Comparison of ENCODE assay signal across 23 mouse cellular contexts in the genomic region with DNA sequence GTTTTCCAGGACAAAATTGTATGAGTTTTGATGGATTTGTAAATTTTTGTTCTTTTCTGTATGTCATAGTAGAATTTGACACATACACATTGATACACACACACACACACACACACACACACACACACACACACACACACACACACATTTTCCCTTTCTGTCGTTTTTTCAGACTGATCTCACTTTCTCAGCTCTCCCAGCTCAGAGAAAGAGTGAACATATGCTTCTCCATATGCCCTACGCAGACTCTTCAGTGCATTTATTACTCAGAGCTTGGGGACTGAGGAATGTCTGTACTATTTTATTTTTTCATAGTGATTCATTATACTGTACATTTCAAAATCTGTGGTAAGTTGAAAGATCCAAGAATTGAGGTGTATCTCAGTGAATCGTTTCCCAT.
DNase-seq lines count a peak whose midpoint lies in the region; ATAC-seq lines count a peak whose summit lies in the region.
"Had no signal": no experiment of that assay in that cellular context is flagged by ENCODE, and none has a peak within 500 bp of the region (broad histone marks: within the 10 kb centered on the region; RNA-seq: fewer than 3 reads in every experiment).

No protein-coding gene starts in this region.

- no peak overlapping the region for H3K4me2 ChIP-seq in forebrain, embryonic 16.5 days (ENCODE audit: low read length)
- H3K4me2 ChIP-seq: hindbrain, embryonic 15.5 days; limb, embryonic 15.5 days had no signal

- H3K27me3 ChIP-seq in forebrain, embryonic 16.5 days (replicated peaks; ENCODE audit: control insufficient read depth, insufficient read depth, low read length): no peaks in the 10 kb centered on the region
- H3K27me3 ChIP-seq: hindbrain, embryonic 15.5 days; limb, embryonic 15.5 days; megakaryocyte, embryonic 14.5 days had no signal

- H3K9me3 ChIP-seq in forebrain, embryonic 16.5 days (ENCODE audit: control insufficient read depth, low read length): no peaks in the 10 kb centered on the region
- H3K9me3 ChIP-seq: heart, embryonic 10.5 days; hindbrain, embryonic 15.5 days; limb, embryonic 15.5 days; megakaryocyte, embryonic 14.5 days had no signal

- peak; percentile 98 for ATAC-seq in forebrain, embryonic 16.5 days
- ATAC-seq: intestine, postnatal 0 days; midbrain, embryonic 16.5 days had no signal

- H3K9ac ChIP-seq in forebrain, embryonic 16.5 days (replicated peaks; ENCODE audit: low read depth, low read length): no peak overlapping the region
- H3K9ac ChIP-seq: hindbrain, embryonic 15.5 days; limb, embryonic 15.5 days had no signal

- WGBS in forebrain, embryonic 16.5 days: 59% methylated on average over 3 of the region's 3 CpGs

- no peak overlapping the region for H3K27ac ChIP-seq in forebrain, embryonic 16.5 days (ENCODE audit: low read length)
- H3K27ac ChIP-seq: heart, embryonic 10.5 days; hindbrain, embryonic 15.5 days; kidney, postnatal 0 days; left cerebral cortex, adult 2 months; limb, embryonic 15.5 days had no signal

- DNase-seq in layer of hippocampus, adult 11-12 months (ENCODE audit: low spot score): peak; percentile 35
- no peak for DNase-seq in layer of hippocampus, postnatal 25 days (ENCODE audit: extremely low spot score in 1 of 2, low spot score in 1 of 2)
- peak; percentile 30 to 51 for DNase-seq in left cerebral cortex, adult 9 months (ENCODE audit: low spot score in 2 of 2)
- DNase-seq in right cerebral cortex, postnatal 36 days (ENCODE audit: low spot score in 2 of 2): peak; percentile 30 to 49
- DNase-seq in heart, adult 18-20 months: no peak
- no peak for DNase-seq in natural killer cell, adult 2 months (ENCODE audit: low spot score in 2 of 2)
- DNase-seq in B cell, adult 2 months: no peak
- DNase-seq: adrenal gland, postnatal 25 days; cerebellum, adult 11 months; cerebellum, postnatal 25 days; gastrocnemius, postnatal 36 days; heart, postnatal 10 days; lung, postnatal 14 days; thymus, adult 18-20 months had no signal

- no peaks in the 10 kb centered on the region for H3K36me3 ChIP-seq in forebrain, embryonic 16.5 days (ENCODE audit: control insufficient read depth, insufficient read depth)
- H3K36me3 ChIP-seq: heart, embryonic 10.5 days; hindbrain, embryonic 15.5 days; limb, embryonic 15.5 days had no signal

- no peak overlapping the region for H3K4me3 ChIP-seq in forebrain, embryonic 16.5 days (replicated peaks; ENCODE audit: low read length)
- H3K4me3 ChIP-seq: heart, embryonic 10.5 days; hindbrain, embryonic 15.5 days; left cerebral cortex, adult 2 months; limb, embryonic 15.5 days; megakaryocyte, embryonic 14.5 days had no signal

- H3K4me1 ChIP-seq in forebrain, embryonic 16.5 days (replicated peaks; ENCODE audit: control insufficient read depth, insufficient read depth, low read length): 0 out of 2 replicates have a peak, but pooled peaks cover 2% of the 10 kb centered on the region
- H3K4me1 ChIP-seq: hindbrain, embryonic 15.5 days; limb, embryonic 15.5 days; megakaryocyte, embryonic 14.5 days had no signal

Comparison
In these comparisons a context has a peak if more than half of its experiments do, and no peak if none do; other contexts are left out.
1. DNase-seq: peak in layer of hippocampus, adult 11-12 months (single experiment), left cerebral cortex, adult 9 months (2 of 2) and right cerebral cortex, postnatal 36 days (2 of 2); none in layer of hippocampus, postnatal 25 days (0 of 2), heart, adult 18-20 months (0 of 2), natural killer cell, adult 2 months (0 of 2) and B cell, adult 2 months (0 of 2).